Comparison of ENCODE assay signal across 26 mouse cellular contexts in genomic region chr11:31974826-31975225, GRCm38 (mm10). TPM values are rescaled to one million over a fixed set of nuclear protein-coding genes. Genes with fewer than 3 reads are reported as not detected.
DNase-seq lines count a peak whose midpoint lies in the region; ATAC-seq and TF ChIP-seq lines count a peak whose summit lies in the region.
"Had no signal": no experiment of that assay in that cellular context is flagged by ENCODE, and none has a peak within 500 bp of the region (broad histone marks: within the 10 kb centered on the region; RNA-seq: fewer than 3 reads in every experiment).

No protein-coding gene starts in this region.

- DNase-seq in lung, postnatal 36 days, result no peak
- peak; percentile 6 for DNase-seq in NIH3T3 (ENCODE audit: low read depth)
- DNase-seq in urinary bladder, postnatal 25 days (ENCODE audit: low spot score), result no peak
- no peak for DNase-seq in cerebellum, adult 8-10 months
- DNase-seq: adrenal gland, adult 2 months; cerebellum, adult 11-12 months; cerebellum, postnatal 14 days; gastrocnemius, postnatal 14 days; heart, postnatal 4 days; kidney, postnatal 10 days; liver; liver, postnatal 0 days; thymus, postnatal 14 days had no signal

- no peak for ATAC-seq in heart, embryonic 11.5 days (replicated peaks; ENCODE audit: insufficient number of reproducible peaks, low FRiP score, low TSS enrichment)
- no peak for ATAC-seq in heart, embryonic 12.5 days (ENCODE audit: insufficient number of reproducible peaks, low FRiP score)
- peak; percentile 52; the same call in 1 of the 2 replicates for ATAC-seq in lung, embryonic 16.5 days (ENCODE audit: low read depth)
- peak; percentile 77 for ATAC-seq in intestine, postnatal 0 days
- ATAC-seq: forebrain, embryonic 15.5 days; inflammation-experienced regulatory T-cells, adult 6 months; liver, postnatal 0 days; midbrain, embryonic 13.5 days had no signal

- no peak for TF ChIP-seq CTCF in intestine, postnatal 0 days (IDR thresholded peaks at IDR 0.05; ENCODE audit: low read depth)

- H3K4me3 ChIP-seq in heart, embryonic 11.5 days (ENCODE audit: low read depth, low read length), result no peak overlapping the region
- H3K4me3 ChIP-seq in heart, embryonic 12.5 days, result no peak overlapping the region
- H3K4me3 ChIP-seq in lung, embryonic 16.5 days (ENCODE audit: low read length), result no peak overlapping the region
- no peak overlapping the region for H3K4me3 ChIP-seq in intestine, postnatal 0 days (ENCODE audit: low read depth, low read length)
- H3K4me3 ChIP-seq: embryonic facial prominence, embryonic 15.5 days; forebrain, embryonic 15.5 days; layer of hippocampus, adult 2 months; limb, embryonic 10.5 days; midbrain, embryonic 13.5 days had no signal

- H3K9ac ChIP-seq in heart, embryonic 11.5 days (ENCODE audit: low read depth, low read length), result no peak overlapping the region
- no peak overlapping the region for H3K9ac ChIP-seq in heart, embryonic 12.5 days
- no peak overlapping the region for H3K9ac ChIP-seq in lung, embryonic 16.5 days (ENCODE audit: low read length)
- H3K9ac ChIP-seq in intestine, postnatal 0 days (ENCODE audit: low read depth, low read length), result no peak overlapping the region
- H3K9ac ChIP-seq: embryonic facial prominence, embryonic 15.5 days; forebrain, embryonic 15.5 days; hindbrain, embryonic 14.5 days; liver, postnatal 0 days; midbrain, embryonic 13.5 days had no signal

- peak overlapping the region; percentile 8; the same call in 1 of the 2 replicates for H3K4me2 ChIP-seq in heart, embryonic 11.5 days
- no peak overlapping the region for H3K4me2 ChIP-seq in heart, embryonic 12.5 days
- no peak overlapping the region for H3K4me2 ChIP-seq in lung, embryonic 16.5 days (ENCODE audit: low read depth, low read length)
- H3K4me2 ChIP-seq in intestine, postnatal 0 days (replicated peaks; ENCODE audit: low read depth), result no peak overlapping the region
- H3K4me2 ChIP-seq: embryonic facial prominence, embryonic 15.5 days; forebrain, embryonic 15.5 days; hindbrain, embryonic 14.5 days; midbrain, embryonic 13.5 days had no signal

- 0 out of 2 replicates have a peak overlapping the region, but pooled peaks have one; percentile 46 for H3K27ac ChIP-seq in heart, embryonic 11.5 days (ENCODE audit: low read depth, low read length)
- no peak overlapping the region; the same call in 1 of the 2 replicates for H3K27ac ChIP-seq in heart, embryonic 12.5 days (ENCODE audit: poor library complexity, severe bottlenecking)
- H3K27ac ChIP-seq in lung, embryonic 16.5 days (ENCODE audit: low read length), result no peak overlapping the region
- no peak overlapping the region for H3K27ac ChIP-seq in intestine, postnatal 0 days (ENCODE audit: low read depth, low read length)
- H3K27ac ChIP-seq: embryonic facial prominence, embryonic 15.5 days; forebrain, embryonic 15.5 days; hindbrain, embryonic 14.5 days; layer of hippocampus, adult 2 months; limb, embryonic 10.5 days; midbrain, embryonic 13.5 days had no signal

- no peaks in the 10 kb centered on the region for H3K27me3 ChIP-seq in heart, embryonic 11.5 days (ENCODE audit: control insufficient read depth, insufficient read depth, low read length)
- no peaks in the 10 kb centered on the region for H3K27me3 ChIP-seq in heart, embryonic 12.5 days (replicated peaks)
- H3K27me3 ChIP-seq in lung, embryonic 16.5 days (ENCODE audit: control insufficient read depth, insufficient read depth, low read depth, low read length), result no peaks in the 10 kb centered on the region
- H3K27me3 ChIP-seq in intestine, postnatal 0 days (replicated peaks; ENCODE audit: control insufficient read depth, insufficient read depth, low read length), result no peaks in the 10 kb centered on the region
- H3K27me3 ChIP-seq: embryonic facial prominence, embryonic 15.5 days; forebrain, embryonic 15.5 days; midbrain, embryonic 13.5 days had no signal

- H3K36me3 ChIP-seq in heart, embryonic 11.5 days (ENCODE audit: control insufficient read depth, insufficient read depth, low read length), result no peaks in the 10 kb centered on the region
- H3K36me3 ChIP-seq in heart, embryonic 12.5 days, result no peaks in the 10 kb centered on the region
- no peaks in the 10 kb centered on the region for H3K36me3 ChIP-seq in lung, embryonic 16.5 days (ENCODE audit: control insufficient read depth, insufficient read depth, low read length)
- no peaks in the 10 kb centered on the region for H3K36me3 ChIP-seq in intestine, postnatal 0 days (ENCODE audit: control insufficient read depth, insufficient read depth)
- H3K36me3 ChIP-seq: embryonic facial prominence, embryonic 15.5 days; forebrain, embryonic 15.5 days; limb, embryonic 10.5 days; midbrain, embryonic 13.5 days had no signal

- 0 out of 2 replicates have a peak, but pooled peaks cover 2% of the 10 kb centered on the region for H3K9me3 ChIP-seq in heart, embryonic 11.5 days (replicated peaks; ENCODE audit: control insufficient read depth, low read length)
- H3K9me3 ChIP-seq in heart, embryonic 12.5 days (replicated peaks), result 0 out of 2 replicates have a peak, but pooled peaks cover 5% of the 10 kb centered on the region
- H3K9me3 ChIP-seq in lung, embryonic 16.5 days (ENCODE audit: control insufficient read depth, low read length), result peaks cover under 1% of the 10 kb centered on the region; the same call in 1 of the 2 replicates
- no peaks in the 10 kb centered on the region for H3K9me3 ChIP-seq in intestine, postnatal 0 days (ENCODE audit: control insufficient read depth)
- H3K9me3 ChIP-seq: embryonic facial prominence, embryonic 15.5 days; forebrain, embryonic 15.5 days; limb, embryonic 10.5 days had no signal

- H3K4me1 ChIP-seq in heart, embryonic 11.5 days (ENCODE audit: control insufficient read depth, insufficient read depth, low read length), result no peaks in the 10 kb centered on the region
- H3K4me1 ChIP-seq in heart, embryonic 12.5 days (replicated peaks), result no peaks in the 10 kb centered on the region; the same call in 1 of the 2 replicates
- H3K4me1 ChIP-seq in lung, embryonic 16.5 days (replicated peaks; ENCODE audit: control insufficient read depth, insufficient read depth, low read length), result no peaks in the 10 kb centered on the region
- no peaks in the 10 kb centered on the region for H3K4me1 ChIP-seq in intestine, postnatal 0 days (replicated peaks; ENCODE audit: control insufficient read depth, insufficient read depth, low read length)
- H3K4me1 ChIP-seq: embryonic facial prominence, embryonic 15.5 days; forebrain, embryonic 15.5 days; limb, embryonic 10.5 days; midbrain, embryonic 13.5 days had no signal

- WGBS in heart, embryonic 11.5 days (ENCODE audit: insufficient replicate concordance), result 41% methylated on average over 8 of the region's 8 CpGs
- 38% methylated on average over 8 of the region's 8 CpGs for WGBS in heart, embryonic 12.5 days
- 25% methylated on average over 8 of the region's 8 CpGs for WGBS in lung, embryonic 16.5 days
- 11% methylated on average over 8 of the region's 8 CpGs for WGBS in intestine, postnatal 0 days

RNA-seq across cellular contexts. Expression of gene 4930524B15Rik, which starts 9.4 kb away (rescaled TPM):
- polyA plus RNA-seq in heart, embryonic 11.5 days (2014; fragmentation: Nextera tagmentation; extraction: Ambion mirVana), result 0.26 TPM in 1 of 2 replicates, not detected in the other
- polyA plus RNA-seq in heart, embryonic 12.5 days (2016; fragmentation: Nextera tagmentation; extraction: Ambion mirVana), result 0.12 and 0.22 TPM in 2 replicates
- not detected in 2 replicates for polyA plus RNA-seq in lung, embryonic 16.5 days (2015; fragmentation: Nextera tagmentation; extraction: Ambion mirVana)
- polyA plus RNA-seq in intestine, postnatal 0 days (2015; fragmentation: Nextera tagmentation; extraction: Ambion mirVana), result 0.14 and 0.26 TPM in 2 replicates
- polyA plus RNA-seq: adrenal gland, adult 2 months; embryonic facial prominence, embryonic 15.5 days; heart, embryonic 16.5 days; inflammation-experienced regulatory T-cells, adult 6 months; liver, postnatal 0 days; small intestine, adult 2 months had no signal

RNA-seq across cellular contexts. Expression of gene Nsg2, which starts 25.4 kb away (rescaled TPM):
- 0.82 and 0.87 TPM in 2 replicates for polyA plus RNA-seq in heart, embryonic 11.5 days (2014; fragmentation: Nextera tagmentation; extraction: Ambion mirVana)
- 0.73 and 1.0 TPM in 2 replicates for polyA plus RNA-seq in heart, embryonic 12.5 days (2016; fragmentation: Nextera tagmentation; extraction: Ambion mirVana)
- polyA plus RNA-seq in lung, embryonic 16.5 days (2015; fragmentation: Nextera tagmentation; extraction: Ambion mirVana), result 1.6 and 3.0 TPM in 2 replicates
- 9.3 and 10.1 TPM in 2 replicates for polyA plus RNA-seq in intestine, postnatal 0 days (2015; fragmentation: Nextera tagmentation; extraction: Ambion mirVana)
- polyA plus RNA-seq: liver, postnatal 0 days had no signal

Comparison
In these comparisons a context has a peak if more than half of its experiments do, and no peak if none do; other contexts are left out.
1. ATAC-seq: peak in lung, embryonic 16.5 days (single experiment) and intestine, postnatal 0 days (single experiment); none in heart, embryonic 11.5 days (single experiment) and heart, embryonic 12.5 days (single experiment).